Mouse (Mus musculus) cerebellum, adult 11 months (tissue): ENCODE data around the gene Slc13a3.
"Not testable (repeated sequence)": the region's sequence is repeated elsewhere in the genome, so short reads cannot be mapped to it uniquely, and the experiment has no call there.

Experiments used
- DNase-seq: peaks from one replicate; pipeline ENCODE4 v3.0.0; 2022

Gene Slc13a3

GRCm38 (mm10) chr2:165473003-165473402 lies at the start of gene Slc13a3:
Slc13a3 (minus strand) TSS chr2:165473230.
- DNase-seq = no peak

GRCm38 (mm10) chr2:165515178-165515728 lies 42.2 kb upstream of the Slc13a3 start:
- no peak for DNase-seq

GRCm38 (mm10) chr2:165512870-165513600 lies 40.0 kb upstream of the Slc13a3 start:
- no peak for DNase-seq

GRCm38 (mm10) chr2:165512426-165512825 lies 39.4 kb upstream of the Slc13a3 start:
- DNase-seq = no peak

- not testable (repeated sequence) for DNase-seq
Observed at GRCm38 (mm10) chr2:165511530-165511929, 38.5 kb upstream of the Slc13a3 start.

GRCm38 (mm10) chr2:165510914-165511458 lies 38.0 kb upstream of the Slc13a3 start:
- not testable (repeated sequence) for DNase-seq

GRCm38 (mm10) chr2:165510466-165510865 lies 37.4 kb upstream of the Slc13a3 start:
- no peak for DNase-seq

- no peak for DNase-seq
Observed at GRCm38 (mm10) chr2:165509686-165510085, 36.7 kb upstream of the Slc13a3 start.

- DNase-seq = no peak
Observed at GRCm38 (mm10) chr2:165503259-165504203, 30.5 kb upstream of the Slc13a3 start, which contains the start of gene Slc2a10. Slc2a10 (plus strand) TSS chr2:165503787.

GRCm38 (mm10) chr2:165498816-165499215 lies 25.8 kb upstream of the Slc13a3 start:
- DNase-seq = no peak

- no peak for DNase-seq
Observed at GRCm38 (mm10) chr2:165497706-165498275, 24.8 kb upstream of the Slc13a3 start.

- DNase-seq = no peak
Observed at GRCm38 (mm10) chr2:165496251-165496650, 23.2 kb upstream of the Slc13a3 start.

GRCm38 (mm10) chr2:165494495-165494894 lies 21.5 kb upstream of the Slc13a3 start:
- no peak for DNase-seq

GRCm38 (mm10) chr2:165493587-165494210 lies 20.7 kb upstream of the Slc13a3 start:
- DNase-seq = peak; percentile 20

- peak; percentile 80 for DNase-seq
Observed at GRCm38 (mm10) chr2:165492648-165493553, 19.9 kb upstream of the Slc13a3 start, which contains the start of gene Trp53rka. Trp53rka (minus strand) TSS chr2:165493324.

- DNase-seq = peak; percentile 47
Observed at GRCm38 (mm10) chr2:165486881-165487535, 14.0 kb upstream of the Slc13a3 start.

- DNase-seq = no peak
Observed at GRCm38 (mm10) chr2:165486401-165486800, 13.4 kb upstream of the Slc13a3 start.

GRCm38 (mm10) chr2:165485826-165486225 lies 12.8 kb upstream of the Slc13a3 start:
- DNase-seq = no peak

- DNase-seq = no peak
Observed at GRCm38 (mm10) chr2:165484152-165484551, 11.1 kb upstream of the Slc13a3 start.

- no peak for DNase-seq
Observed at GRCm38 (mm10) chr2:165482003-165482402, 9.0 kb upstream of the Slc13a3 start.
